Mouse (Mus musculus) liver, embryonic 16.5 days (tissue): ENCODE measurements around the gene Cpsf4. TPM values are rescaled to one million over a fixed set of nuclear protein-coding genes. Genes with fewer than 3 reads are reported as not detected.
"Not testable (repeated sequence)": the region's sequence is repeated elsewhere in the genome, so short reads cannot be mapped to it uniquely, and the experiment has no call there.

ENCODE experiments used
- ATAC-seq: fragments of 200-750 bp; cut with Nextera tagmentation; 2 replicates; pipeline ENCODE4 v1.8.0; 2017; ENCODE audit warnings: low read depth, mild to moderate bottlenecking, moderate number of reproducible peaks, moderate library complexity
- H3K27ac ChIP-seq: fragments of 300-500 bp; sonication (generic); 2 replicates; pipeline ENCODE4 v1.5.1; 2014; ENCODE audit warnings: mild to moderate bottlenecking, low read length
- H3K27me3 ChIP-seq: fragments of 300-500 bp; sonication (generic); 2 replicates; pipeline ENCODE4 v1.6.1; 2014; ENCODE audit warnings: low read depth, low read length, mixed read lengths; ENCODE audit not compliant: control insufficient read depth, insufficient read depth
- H3K36me3 ChIP-seq: fragments of 300-500 bp; sonication (generic); 2 replicates; pipeline ENCODE4 v1.6.1; 2014; ENCODE audit warnings: mild to moderate bottlenecking; ENCODE audit not compliant: control insufficient read depth, insufficient read depth
- H3K4me1 ChIP-seq: fragments of 300-500 bp; sonication (generic); 2 replicates; pipeline ENCODE4 v1.6.1; 2014; ENCODE audit warnings: low read depth, low read length, mixed read lengths; ENCODE audit not compliant: control insufficient read depth
- H3K4me2 ChIP-seq: fragments of 300-500 bp; sonication (generic); 2 replicates; pipeline ENCODE4 v1.6.1; 2014; ENCODE audit warnings: low read depth, low read length, mixed read lengths
- H3K4me3 ChIP-seq: fragments of 300-500 bp; sonication (generic); 2 replicates; pipeline ENCODE4 v1.5.1; 2014; ENCODE audit warnings: low read depth, mild to moderate bottlenecking, low read length
- H3K9ac ChIP-seq: fragments of 300-500 bp; sonication (generic); 2 replicates; pipeline ENCODE4 v1.6.1; 2014; ENCODE audit warnings: low read depth, low read length
- H3K9me3 ChIP-seq: fragments of 300-500 bp; sonication (generic); replicated peaks from 2 replicates; pipeline ENCODE4 v1.6.1; 2016; ENCODE audit warnings: low read length; ENCODE audit not compliant: control insufficient read depth
- WGBS: fragments of 180-500 bp; shearing (Covaris S2); extraction: QIAGEN DNeasy Blood & Tissue Kit; methylation state at CpG from one replicate; pipeline ENCODE4 v1.1.7; 2014; ENCODE audit not compliant: insufficient replicate concordance; 5-methylcytosine and 5-hydroxymethylcytosine counted together
- polyA plus RNA-seq: library from polyadenylated mRNA; unstranded; fragments of >200 nt; fragmentation: Nextera tagmentation; extraction: Ambion mirVana; gene quantifications from 2 replicates; pipeline ENCODE4 v1.2.1, GENCODE M21; 2015

Gene Cpsf4
- polyA plus RNA-seq, 1 experiment from 2014 or later = 22.7 TPM

DNA sequence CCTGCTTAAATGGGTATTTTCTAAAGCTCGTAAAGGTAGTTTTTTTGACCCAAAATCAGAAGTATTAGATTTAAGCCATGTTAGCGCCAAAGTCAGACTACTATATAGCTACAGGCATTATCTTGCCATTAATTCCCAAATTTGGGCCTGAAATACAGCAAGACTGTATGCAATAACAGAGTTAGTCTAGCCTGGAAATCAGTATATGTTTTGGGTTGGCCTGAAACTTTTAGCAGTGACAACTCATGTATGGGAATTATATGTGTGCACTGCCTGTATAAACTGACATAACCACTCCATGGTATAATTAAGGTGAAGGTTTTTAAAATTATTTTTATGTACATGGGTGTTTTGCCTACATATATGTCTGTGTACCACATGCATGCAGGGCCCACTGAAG, 24.9 kb downstream of the Cpsf4 start, which contains the start of gene Atp5j2:
Gene Atp5j2, minus strand, starts transcription at position 101 of the 400 bp plus-strand sequence.
- peak within 1 kb of the TSS; percentile 93 for H3K9ac ChIP-seq
- peak within 1 kb of the TSS; percentile 91 for H3K4me3 ChIP-seq
- 74% methylated on average over 2 of the region's 2 CpGs for WGBS
- H3K4me1 ChIP-seq = peaks cover 27% of the 10 kb centered on the region
- peaks cover 24% of the 10 kb centered on the region for H3K36me3 ChIP-seq
- H3K4me2 ChIP-seq = peak within 1 kb of the TSS; percentile 85
- no peaks in the 10 kb centered on the region for H3K9me3 ChIP-seq
- ATAC-seq = no peak
- H3K27ac ChIP-seq = peak within 1 kb of the TSS; percentile 83
- H3K27me3 ChIP-seq = no peaks in the 10 kb centered on the region

DNA sequence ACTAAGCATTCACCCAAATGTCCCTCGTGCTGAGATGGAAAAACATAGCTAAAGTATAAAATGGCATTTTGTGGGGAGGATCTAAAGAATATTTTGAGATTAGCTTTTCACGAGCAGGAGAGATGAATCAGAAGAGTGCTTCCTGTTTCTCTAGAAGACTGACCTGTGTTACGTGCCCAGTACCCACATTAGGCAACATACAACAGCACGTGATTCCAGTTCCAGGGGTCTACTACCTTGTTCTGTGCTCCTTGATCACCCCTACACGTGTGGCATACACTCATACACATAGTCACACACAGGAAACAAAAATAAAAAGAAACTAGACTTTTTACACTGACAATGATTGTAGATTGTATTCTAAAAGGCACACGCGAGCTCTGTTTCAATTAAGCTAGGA, 33.4 kb downstream of the Cpsf4 start:
- Histone ChIP-seq H3K9me3 (no peaks in the 10 kb centered on the region), H3K4me2 (peak overlapping the region; percentile 81), H3K4me3 (peak overlapping the region; percentile 98), H3K27ac (no peak overlapping the region), H3K27me3 (no peaks in the 10 kb centered on the region), H3K4me1 (peaks cover 23% of the 10 kb centered on the region), H3K36me3 (peaks cover 7% of the 10 kb centered on the region), H3K9ac (peak overlapping the region; percentile 92; the same call in 1 of the 2 replicates)
- no peak for ATAC-seq
- 64% methylated on average over 7 of the region's 7 CpGs for WGBS

- Histone ChIP-seq H3K4me2 (peak within 1 kb of the TSS; percentile 81), H3K36me3 (no peaks in the 10 kb centered on the region), H3K4me1 (peaks cover 30% of the 10 kb centered on the region), H3K27ac (peak within 1 kb of the TSS; percentile 91), H3K27me3 (no peaks in the 10 kb centered on the region), H3K4me3 (peak within 1 kb of the TSS; percentile 98), H3K9ac (peak within 1 kb of the TSS; percentile 92), H3K9me3 (no peaks in the 10 kb centered on the region)
- peak; percentile 27 for ATAC-seq
- under 1% methylated on average over 37 of the region's 37 CpGs for WGBS
These were observed 34.4 kb downstream of the Cpsf4 start, which contains the start of gene Zkscan14 for GRCm38 (mm10) chr5:145201321-145201991. Zkscan14 (minus strand) TSS chr5:145201868.

DNA sequence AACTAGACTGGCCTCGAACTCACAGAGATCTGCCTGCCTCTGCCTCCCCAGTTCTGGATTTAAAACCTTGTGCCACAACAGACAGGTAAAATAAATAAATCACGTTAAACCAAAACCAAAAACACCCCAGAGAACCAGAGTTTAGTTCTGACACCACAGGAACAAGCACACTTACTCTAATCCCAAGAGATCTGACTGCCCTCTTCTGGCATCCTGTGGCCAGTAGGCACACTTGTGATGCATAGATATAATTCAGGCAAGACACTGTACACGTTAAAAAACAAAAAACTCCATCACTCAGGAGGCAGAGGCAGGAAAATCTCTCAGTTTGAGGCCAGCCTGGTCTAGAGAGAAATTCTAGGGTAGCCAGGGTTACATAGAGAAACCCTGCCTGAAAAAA, 35.4 kb downstream of the Cpsf4 start:
- Histone ChIP-seq H3K9ac (no peak overlapping the region), H3K4me2 (no peak overlapping the region), H3K4me3 (no peak overlapping the region), H3K4me1 (peaks cover 30% of the 10 kb centered on the region), H3K27ac (no peak overlapping the region), H3K9me3 (no peaks in the 10 kb centered on the region), H3K27me3 (no peaks in the 10 kb centered on the region), H3K36me3 (peaks cover 4% of the 10 kb centered on the region; the same call in 1 of the 2 replicates)
- ATAC-seq = no peak
- WGBS = 47% methylated on average over 3 of the region's 3 CpGs

DNA sequence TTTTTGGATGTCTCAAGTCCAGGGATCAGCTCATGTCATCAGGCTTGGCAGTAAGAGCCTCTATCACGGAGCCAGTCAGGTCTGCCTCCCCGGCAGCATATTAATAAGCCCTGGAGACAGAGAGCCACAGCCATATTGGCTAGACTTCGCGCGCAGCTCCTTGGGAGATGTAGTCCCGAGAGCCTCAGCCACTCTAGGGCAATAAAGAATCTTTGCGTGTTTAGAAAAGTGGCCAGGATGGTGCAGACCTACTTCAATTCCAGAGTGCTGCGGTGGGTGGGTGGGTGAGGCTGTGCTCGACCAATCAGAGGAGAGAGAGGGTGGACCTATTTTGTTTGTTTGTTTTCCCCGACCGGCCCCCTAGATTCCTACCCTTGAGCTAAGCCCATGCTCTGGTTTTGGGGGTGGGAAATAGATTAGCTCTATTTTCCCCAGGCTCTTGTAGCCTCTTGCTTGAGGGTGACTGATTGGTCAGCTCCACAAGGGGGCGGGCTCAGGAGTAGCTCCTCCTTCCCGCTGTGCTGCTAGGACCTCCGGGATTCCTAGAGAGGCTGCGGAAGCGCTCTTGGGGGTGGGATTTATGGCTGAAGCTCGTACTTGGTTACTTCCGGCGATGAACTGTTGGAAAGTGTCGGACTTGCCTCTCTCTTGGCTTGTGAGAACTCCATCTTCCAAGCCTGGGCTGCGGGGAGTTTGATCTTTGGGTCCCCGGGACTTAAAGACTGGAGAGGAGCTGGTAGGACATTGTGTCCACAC, 37.1 kb downstream of the Cpsf4 start, which contains the start of gene Zkscan5:
Gene Zkscan5, plus strand, starts transcription at position 627 of the 756 bp plus-strand sequence.
- H3K4me2 ChIP-seq = peak within 1 kb of the TSS; percentile 77
- H3K9ac ChIP-seq = peak within 1 kb of the TSS; percentile 84
- H3K36me3 ChIP-seq = peaks cover 4% of the 10 kb centered on the region; the same call in 1 of the 2 replicates
- peak within 1 kb of the TSS; percentile 84 for H3K4me3 ChIP-seq
- WGBS = 0% methylated on average over 22 of the region's 22 CpGs
- no peaks in the 10 kb centered on the region for H3K27me3 ChIP-seq
- H3K9me3 ChIP-seq = no peaks in the 10 kb centered on the region
- H3K27ac ChIP-seq = peak within 1 kb of the TSS; percentile 93
- peaks cover 30% of the 10 kb centered on the region for H3K4me1 ChIP-seq
- ATAC-seq = peak; percentile 95

GRCm38 (mm10) chr5:145205041-145205440, 38.0 kb downstream of the Cpsf4 start:
- peak overlapping the region; percentile 77 for H3K4me2 ChIP-seq
- no peak overlapping the region for H3K27ac ChIP-seq
- no peak for ATAC-seq
- 19% methylated on average over 9 of the region's 9 CpGs for WGBS
- H3K4me1 ChIP-seq = peaks cover 30% of the 10 kb centered on the region
- H3K4me3 ChIP-seq = peak overlapping the region; percentile 84
- no peaks in the 10 kb centered on the region for H3K9me3 ChIP-seq
- H3K9ac ChIP-seq = peak overlapping the region; percentile 84
- no peaks in the 10 kb centered on the region for H3K27me3 ChIP-seq
- H3K36me3 ChIP-seq = peaks cover 4% of the 10 kb centered on the region

GRCm38 (mm10) chr5:145207385-145207784, 40.4 kb downstream of the Cpsf4 start:
- ATAC-seq = no peak
- 83% methylated on average over 6 of the region's 6 CpGs for WGBS
- no peaks in the 10 kb centered on the region for H3K9me3 ChIP-seq

GRCm38 (mm10) chr5:145207954-145208353, 40.9 kb downstream of the Cpsf4 start:
- Histone ChIP-seq H3K4me1 (peaks cover 14% of the 10 kb centered on the region), H3K9me3 (no peaks in the 10 kb centered on the region), H3K27me3 (no peaks in the 10 kb centered on the region), H3K27ac (no peak overlapping the region), H3K4me2 (no peak overlapping the region), H3K4me3 (no peak overlapping the region), H3K9ac (no peak overlapping the region), H3K36me3 (peaks cover 13% of the 10 kb centered on the region)
- WGBS = 69% methylated on average over 5 of the region's 6 CpGs
- ATAC-seq = no peak

More at GRCm38 (mm10) chr5:145207385-145207784, 40.4 kb downstream of the Cpsf4 start:
- Histone ChIP-seq H3K9ac (no peak overlapping the region), H3K4me3 (no peak overlapping the region), H3K27ac (no peak overlapping the region), H3K27me3 (no peaks in the 10 kb centered on the region), H3K4me2 (no peak overlapping the region), H3K36me3 (peaks cover 13% of the 10 kb centered on the region), H3K4me1 (peaks cover 18% of the 10 kb centered on the region)

- not testable (repeated sequence) for H3K27me3 ChIP-seq, H3K9me3 ChIP-seq, H3K4me3 ChIP-seq, H3K27ac ChIP-seq, ATAC-seq, H3K4me2 ChIP-seq, H3K9ac ChIP-seq, H3K4me1 ChIP-seq
- WGBS = 59% methylated on average over 11 of the region's 11 CpGs
- peaks cover 13% of the 10 kb centered on the region for H3K36me3 ChIP-seq
These were observed 41.4 kb downstream of the Cpsf4 start for GRCm38 (mm10) chr5:145208391-145208790.
